Mouse (Mus musculus): ENCODE data around the gene Nkx2-5. TPM values are rescaled to one million over a fixed set of nuclear protein-coding genes. Genes with fewer than 3 reads are reported as not detected.

The Nkx2-5 gene
- polyA plus RNA-seq, 1 experiment = 1.4 TPM

- Histone ChIP-seq H3K27me3 (ENCODE audit: control insufficient read depth, insufficient read depth, insufficient read length) (no peaks in the 10 kb centered on the region), H3K79me2 (ENCODE audit: control insufficient read depth, insufficient read depth) (no peaks in the 10 kb centered on the region), H3ac (ENCODE audit: control insufficient read depth, insufficient read length) (no peak overlapping the region), H3K36me3 (ENCODE audit: control insufficient read depth, insufficient read depth) (no peaks in the 10 kb centered on the region), H3K4me3 (no peak overlapping the region), H3K4me2 (ENCODE audit: low read depth) (no peak overlapping the region)
- TF ChIP-seq E2F4 (IDR thresholded peaks at IDR 0.05; ENCODE audit: insufficient read depth) = no peak
- no peak for TF ChIP-seq CEBPB (IDR thresholded peaks at IDR 0.05; ENCODE audit: insufficient read depth, poor library complexity, severe bottlenecking)
- no peak for TF ChIP-seq USF1 (IDR thresholded peaks at IDR 0.05; ENCODE audit: low read depth)
- TF ChIP-seq MAX (IDR thresholded peaks at IDR 0.05; ENCODE audit: low read depth) = no peak
- no peak for TF ChIP-seq POLR2AphosphoS2 (IDR thresholded peaks at IDR 0.05; ENCODE audit: insufficient read length, low read depth)
- TF ChIP-seq REST (IDR thresholded peaks at IDR 0.05; ENCODE audit: insufficient read depth, insufficient read length) = no peak
- no peak for TF ChIP-seq MYOG (IDR thresholded peaks at IDR 0.05; ENCODE audit: control insufficient read depth in 1 of 3, insufficient read depth in 1 of 3, insufficient read length in 2 of 3, low read depth in 2 of 3)
- TF ChIP-seq TCF12 (IDR thresholded peaks at IDR 0.05; ENCODE audit: insufficient read depth, poor library complexity, severe bottlenecking) = no peak
- no peak for TF ChIP-seq POLR2A (IDR thresholded peaks at IDR 0.05; ENCODE audit: insufficient read length, low read depth)
- no peak for TF ChIP-seq SRF (IDR thresholded peaks at IDR 0.05; ENCODE audit: control insufficient read depth, insufficient read length, low read depth)
- TF ChIP-seq MYOD1 (IDR thresholded peaks at IDR 0.05; ENCODE audit: control insufficient read depth in 1 of 3, insufficient read length in 2 of 3, low read depth in 2 of 3) = no peak
- TF ChIP-seq TCF3 (IDR thresholded peaks at IDR 0.05; ENCODE audit: insufficient read length, low read depth) = no peak
These were observed 34.4 kb upstream of the Nkx2-5 start for GRCm38 (mm10) chr17:26879235-26879634.

- Histone ChIP-seq H3ac (ENCODE audit: control insufficient read depth, insufficient read length) (no peak overlapping the region), H3K36me3 (ENCODE audit: control insufficient read depth, insufficient read depth) (no peaks in the 10 kb centered on the region), H3K4me3 (no peak overlapping the region), H3K4me2 (ENCODE audit: low read depth) (no peak overlapping the region), H3K79me2 (ENCODE audit: control insufficient read depth, insufficient read depth) (no peaks in the 10 kb centered on the region), H3K27me3 (ENCODE audit: control insufficient read depth, insufficient read depth, insufficient read length) (no peaks in the 10 kb centered on the region)
- TF ChIP-seq MYOD1 (IDR thresholded peaks at IDR 0.05; ENCODE audit: control insufficient read depth in 1 of 3, insufficient read length in 2 of 3, low read depth in 2 of 3) (no peak), SRF (IDR thresholded peaks at IDR 0.05; ENCODE audit: control insufficient read depth, insufficient read length, low read depth) (no peak), TCF3 (IDR thresholded peaks at IDR 0.05; ENCODE audit: insufficient read length, low read depth) (no peak), POLR2A (IDR thresholded peaks at IDR 0.05; ENCODE audit: insufficient read length, low read depth) (no peak), MAX (IDR thresholded peaks at IDR 0.05; ENCODE audit: low read depth) (no peak), TCF12 (IDR thresholded peaks at IDR 0.05; ENCODE audit: insufficient read depth, poor library complexity, severe bottlenecking) (no peak), MYOG (IDR thresholded peaks at IDR 0.05; ENCODE audit: control insufficient read depth in 1 of 3, insufficient read depth in 1 of 3, insufficient read length in 2 of 3, low read depth in 2 of 3) (no peak), E2F4 (IDR thresholded peaks at IDR 0.05; ENCODE audit: insufficient read depth) (no peak), POLR2AphosphoS2 (IDR thresholded peaks at IDR 0.05; ENCODE audit: insufficient read length, low read depth) (no peak), CEBPB (IDR thresholded peaks at IDR 0.05; ENCODE audit: insufficient read depth, poor library complexity, severe bottlenecking) (no peak), REST (IDR thresholded peaks at IDR 0.05; ENCODE audit: insufficient read depth, insufficient read length) (no peak), USF1 (IDR thresholded peaks at IDR 0.05; ENCODE audit: low read depth) (no peak)
These were observed 33.1 kb upstream of the Nkx2-5 start for GRCm38 (mm10) chr17:26877927-26878326.

GRCm38 (mm10) chr17:26874542-26874941 lies 29.7 kb upstream of the Nkx2-5 start:
- Histone ChIP-seq H3K79me2 (ENCODE audit: control insufficient read depth, insufficient read depth) (no peaks in the 10 kb centered on the region), H3K27me3 (ENCODE audit: control insufficient read depth, insufficient read depth, insufficient read length) (no peaks in the 10 kb centered on the region), H3K4me2 (ENCODE audit: low read depth) (no peak overlapping the region), H3K4me3 (no peak overlapping the region), H3K36me3 (ENCODE audit: control insufficient read depth, insufficient read depth) (no peaks in the 10 kb centered on the region), H3ac (ENCODE audit: control insufficient read depth, insufficient read length) (no peak overlapping the region)
- TF ChIP-seq TCF12 (IDR thresholded peaks at IDR 0.05; ENCODE audit: insufficient read depth, poor library complexity, severe bottlenecking) = no peak
- TF ChIP-seq USF1 (IDR thresholded peaks at IDR 0.05; ENCODE audit: low read depth) = no peak
- no peak for TF ChIP-seq REST (IDR thresholded peaks at IDR 0.05; ENCODE audit: insufficient read depth, insufficient read length)
- TF ChIP-seq MAX (IDR thresholded peaks at IDR 0.05; ENCODE audit: low read depth) = no peak
- no peak for TF ChIP-seq POLR2A (IDR thresholded peaks at IDR 0.05; ENCODE audit: insufficient read length, low read depth)
- TF ChIP-seq POLR2AphosphoS2 (IDR thresholded peaks at IDR 0.05; ENCODE audit: insufficient read length, low read depth) = no peak
- no peak for TF ChIP-seq SRF (IDR thresholded peaks at IDR 0.05; ENCODE audit: control insufficient read depth, insufficient read length, low read depth)
- TF ChIP-seq MYOD1 (IDR thresholded peaks at IDR 0.05; ENCODE audit: control insufficient read depth in 1 of 3, insufficient read length in 2 of 3, low read depth in 2 of 3) = peak; percentile 23 to 87 (median 28)
- no peak for TF ChIP-seq TCF3 (IDR thresholded peaks at IDR 0.05; ENCODE audit: insufficient read length, low read depth)
- no peak for TF ChIP-seq CEBPB (IDR thresholded peaks at IDR 0.05; ENCODE audit: insufficient read depth, poor library complexity, severe bottlenecking)
- peak; percentile 5 to 36 (median 22) for TF ChIP-seq MYOG (IDR thresholded peaks at IDR 0.05; ENCODE audit: control insufficient read depth in 1 of 3, insufficient read depth in 1 of 3, insufficient read length in 2 of 3, low read depth in 2 of 3)
- no peak for TF ChIP-seq E2F4 (IDR thresholded peaks at IDR 0.05; ENCODE audit: insufficient read depth)

- no peak overlapping the region for H3K4me2 ChIP-seq (ENCODE audit: low read depth)
These were observed 28.7 kb upstream of the Nkx2-5 start for GRCm38 (mm10) chr17:26873502-26873901.

More at GRCm38 (mm10) chr17:26873502-26873901, 28.7 kb upstream of the Nkx2-5 start:
- Histone ChIP-seq H3ac (ENCODE audit: control insufficient read depth, insufficient read length) (no peak overlapping the region), H3K27me3 (ENCODE audit: control insufficient read depth, insufficient read depth, insufficient read length) (no peaks in the 10 kb centered on the region), H3K79me2 (ENCODE audit: control insufficient read depth, insufficient read depth) (no peaks in the 10 kb centered on the region), H3K4me3 (no peak overlapping the region), H3K36me3 (ENCODE audit: control insufficient read depth, insufficient read depth) (no peaks in the 10 kb centered on the region)
- TF ChIP-seq REST (IDR thresholded peaks at IDR 0.05; ENCODE audit: insufficient read depth, insufficient read length) (no peak), POLR2AphosphoS2 (IDR thresholded peaks at IDR 0.05; ENCODE audit: insufficient read length, low read depth) (no peak), TCF12 (IDR thresholded peaks at IDR 0.05; ENCODE audit: insufficient read depth, poor library complexity, severe bottlenecking) (no peak), CEBPB (IDR thresholded peaks at IDR 0.05; ENCODE audit: insufficient read depth, poor library complexity, severe bottlenecking) (no peak), E2F4 (IDR thresholded peaks at IDR 0.05; ENCODE audit: insufficient read depth) (no peak), USF1 (IDR thresholded peaks at IDR 0.05; ENCODE audit: low read depth) (no peak), MYOG (IDR thresholded peaks at IDR 0.05; ENCODE audit: control insufficient read depth in 1 of 3, insufficient read depth in 1 of 3, insufficient read length in 2 of 3, low read depth in 2 of 3) (no peak), TCF3 (IDR thresholded peaks at IDR 0.05; ENCODE audit: insufficient read length, low read depth) (no peak), SRF (IDR thresholded peaks at IDR 0.05; ENCODE audit: control insufficient read depth, insufficient read length, low read depth) (no peak), MAX (IDR thresholded peaks at IDR 0.05; ENCODE audit: low read depth) (no peak), POLR2A (IDR thresholded peaks at IDR 0.05; ENCODE audit: insufficient read length, low read depth) (no peak), MYOD1 (IDR thresholded peaks at IDR 0.05; ENCODE audit: control insufficient read depth in 1 of 3, insufficient read length in 2 of 3, low read depth in 2 of 3) (no peak)

Measured in myocyte (in vitro differentiated cells).